Mouse (Mus musculus): Measurements from ENCODE around the gene Spata33.

The Spata33 gene

GRCm38 (mm10) chr8:123233300-123233699, 20.7 kb downstream of the Spata33 start:
- 22% methylated on average over 13 of the region's 13 CpGs for WGBS

GRCm38 (mm10) chr8:123233760-123234159, 21.1 kb downstream of the Spata33 start:
- WGBS: 51% methylated on average over 11 of the region's 11 CpGs

GRCm38 (mm10) chr8:123234918-123235519, 22.4 kb downstream of the Spata33 start:
- 12% methylated on average over 13 of the region's 13 CpGs for WGBS

- under 1% methylated on average over 57 of the region's 57 CpGs for WGBS
Measured at GRCm38 (mm10) chr8:123235520-123236497, 23.2 kb downstream of the Spata33 start, which contains the start of gene Spata2l. Gene Spata2l (minus strand): TSS chr8:123236233.

GRCm38 (mm10) chr8:123239398-123239797, 26.8 kb downstream of the Spata33 start:
- WGBS: 64% methylated on average over 10 of the region's 10 CpGs

GRCm38 (mm10) chr8:123242107-123242923, 29.7 kb downstream of the Spata33 start:
- 82% methylated on average over 7 of the region's 7 CpGs for WGBS

GRCm38 (mm10) chr8:123243053-123243452, 30.4 kb downstream of the Spata33 start:
- WGBS: 70% methylated on average over 11 of the region's 11 CpGs

GRCm38 (mm10) chr8:123244382-123244781, 31.8 kb downstream of the Spata33 start:
- 95% methylated on average over 4 of the region's 4 CpGs for whole genome bisulfite sequencing

- WGBS: 82% methylated on average over 12 of the region's 12 CpGs
Measured at GRCm38 (mm10) chr8:123245543-123245942, 32.9 kb downstream of the Spata33 start.

- 95% methylated on average over 6 of the region's 6 CpGs for WGBS
Measured at GRCm38 (mm10) chr8:123247748-123248147, 35.1 kb downstream of the Spata33 start.

- WGBS: 88% methylated on average over 8 of the region's 8 CpGs
Measured at GRCm38 (mm10) chr8:123248596-123248995, 36.0 kb downstream of the Spata33 start.

- 86% methylated on average over 5 of the region's 5 CpGs for WGBS
Measured at GRCm38 (mm10) chr8:123250940-123251339, 38.3 kb downstream of the Spata33 start.

- 27% methylated on average over 4 of the region's 4 CpGs for WGBS
Measured at GRCm38 (mm10) chr8:123252925-123253324, 40.3 kb downstream of the Spata33 start.

- WGBS: under 1% methylated on average over 40 of the region's 40 CpGs
Measured at GRCm38 (mm10) chr8:123253451-123254098, 40.9 kb downstream of the Spata33 start.

- WGBS: under 1% methylated on average over 96 of the region's 99 CpGs
Measured at GRCm38 (mm10) chr8:123254099-123254885, 41.7 kb downstream of the Spata33 start, which contains the start of the genes Zfp276 and Vps9d1. Gene Zfp276 (plus strand): TSS chr8:123254195. Gene Vps9d1 (minus strand): TSS chr8:123254348.

GRCm38 (mm10) chr8:123255170-123255569, 42.5 kb downstream of the Spata33 start:
- WGBS: 52% methylated on average over 6 of the region's 6 CpGs

GRCm38 (mm10) chr8:123257114-123257513, 44.5 kb downstream of the Spata33 start:
- 46% methylated on average over 3 of the region's 3 CpGs for WGBS

GRCm38 (mm10) chr8:123257593-123257992, 45.0 kb downstream of the Spata33 start:
- WGBS: 83% methylated on average over 7 of the region's 8 CpGs

- 90% methylated on average over 14 of the region's 14 CpGs for WGBS
Measured at GRCm38 (mm10) chr8:123267926-123268656, 55.5 kb downstream of the Spata33 start.

- 80% methylated on average over 10 of the region's 10 CpGs for WGBS
Measured at GRCm38 (mm10) chr8:123271147-123271546, 58.5 kb downstream of the Spata33 start.

All from cerebral cortex, adult 2 months (tissue).